Mouse (Mus musculus) cortical plate, adult 2 months (tissue): ENCODE data around the gene Rab32.

ENCODE experiments used
- CTCF ChIP-seq: fragments of 200-500 bp; IDR thresholded peaks from 2 replicates; pipeline ENCODE4 v1.5.1; 2011; ENCODE audit warnings: mild to moderate bottlenecking, control low read depth, low read length; ENCODE audit not compliant: insufficient read depth; ENCODE audit errors: extremely low read depth
- POLR2A ChIP-seq: fragments of 200-500 bp; IDR thresholded peaks from 2 replicates; pipeline ENCODE4 v1.6.1; 2011; ENCODE audit warnings: mild to moderate bottlenecking, low read length, control low read depth; ENCODE audit not compliant: insufficient read depth; ENCODE audit errors: extremely low read depth

DNA sequence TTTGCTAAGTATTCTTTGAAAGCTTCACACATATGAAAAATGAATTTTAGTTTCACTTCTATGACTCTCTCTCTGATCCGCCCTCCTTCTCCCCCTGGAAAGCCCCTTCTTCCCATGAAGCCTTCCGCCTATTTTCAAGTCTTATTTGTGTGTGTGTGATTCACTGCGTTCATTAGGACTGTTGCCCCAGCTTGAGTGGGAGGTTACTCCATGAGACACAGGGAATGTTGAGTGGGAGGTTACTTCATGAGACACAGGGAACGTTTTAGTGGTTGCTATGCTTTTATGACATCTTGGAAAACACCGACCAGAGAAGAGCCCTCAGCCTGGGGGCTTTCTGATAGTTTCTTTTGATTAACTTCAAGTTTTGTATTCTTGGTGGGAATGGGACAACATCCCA is 11.4 kb downstream of the Rab32 start:
- TF ChIP-seq CTCF (no peak), POLR2A (no peak)
